Mouse (Mus musculus): ENCODE data around the gene Rdh16f1. TPM values are rescaled to one million over a fixed set of nuclear protein-coding genes. Genes with fewer than 3 reads are reported as not detected.
A peak's percentile ranks its signal among the peaks of the same experiment; 100 is the strongest.
"Not testable (repeated sequence)": the region's sequence is repeated elsewhere in the genome, so short reads cannot be mapped to it uniquely, and the experiment has no call there.

Gene Rdh16f1
- total RNA-seq, 2 experiments from 2014 or later = 0.39 TPM; not detected in 1

GRCm38 (mm10) chr10:127755770-127756468, 3.7 kb upstream of the Rdh16f1 start:
- Histone ChIP-seq H3K4me3 (peak overlapping the region; percentile 3; the same call in 1 of the 2 replicates), H3K27ac (no peak overlapping the region)
- DNase-seq (ENCODE audit: low spot score in 2 of 2) = no peak

DNA sequence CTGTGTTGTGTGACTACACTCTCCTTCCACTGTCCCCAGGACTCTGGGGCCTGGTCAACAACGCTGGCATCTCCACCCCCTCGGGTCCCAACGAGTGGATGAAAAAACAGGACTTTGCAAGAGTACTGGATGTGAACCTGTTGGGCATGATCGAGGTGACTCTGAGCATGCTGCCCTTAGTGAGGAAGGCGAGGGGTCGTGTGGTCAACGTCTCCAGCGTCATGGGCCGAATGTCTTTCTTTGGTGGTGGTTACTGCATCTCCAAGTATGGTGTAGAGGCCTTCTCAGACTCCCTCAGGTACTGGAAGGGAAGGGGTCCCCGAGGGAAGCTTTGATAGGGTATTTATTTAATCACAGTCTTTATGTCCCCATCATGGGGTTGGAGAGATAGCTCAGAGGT, 3.3 kb downstream of the Rdh16f1 start:
- not testable (repeated sequence) for H3K4me3 ChIP-seq, H3K27ac ChIP-seq

More at GRCm38 (mm10) chr10:127755770-127756468, 3.7 kb upstream of the Rdh16f1 start:
- TF ChIP-seq CTCF (conservative IDR thresholded peaks at IDR 0.05) = no peak

DNA sequence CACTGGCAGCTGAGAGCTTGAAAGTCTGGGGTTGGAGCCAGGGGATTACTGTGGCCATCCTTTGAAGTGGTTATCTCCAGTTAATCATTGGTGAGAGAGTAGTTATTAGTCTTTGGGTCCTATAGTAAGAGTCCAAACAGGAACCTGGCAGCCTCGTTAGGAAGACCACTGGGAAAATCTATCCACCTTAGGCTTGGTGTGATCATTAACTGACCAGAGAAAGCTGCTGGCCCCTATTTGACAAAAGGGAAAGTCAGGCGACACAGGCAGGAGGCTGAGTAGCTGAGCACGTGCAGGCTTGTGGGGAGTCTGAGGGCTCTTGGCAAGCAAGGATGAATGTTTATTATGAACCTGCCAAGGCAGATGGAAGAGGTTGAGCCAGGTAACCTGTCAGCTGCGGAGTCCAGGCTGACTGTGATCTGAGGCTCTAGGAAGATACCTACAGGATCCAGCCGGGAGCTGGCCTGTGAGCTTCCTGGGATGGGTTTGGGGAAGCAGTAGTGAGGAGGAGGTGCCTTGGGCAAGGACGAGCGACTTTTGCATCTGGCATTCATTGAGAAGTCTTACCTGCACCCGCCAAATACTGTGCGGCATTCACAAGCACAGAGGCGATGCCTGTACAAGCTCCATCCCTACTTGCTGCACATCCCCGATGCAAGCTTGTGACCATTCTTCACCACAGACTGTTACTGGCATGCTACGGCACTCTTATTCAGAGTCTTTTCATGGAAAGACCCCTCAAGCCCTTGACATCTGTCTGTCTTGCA, 4.5 kb downstream of the Rdh16f1 start:
- no peak overlapping the region for H3K4me3 ChIP-seq
- no peak overlapping the region for H3K27ac ChIP-seq
- TF ChIP-seq CTCF (conservative IDR thresholded peaks at IDR 0.05) = no peak
- no peak for DNase-seq (ENCODE audit: low spot score in 2 of 2)

More for the DNA sequence above, 3.3 kb downstream of the Rdh16f1 start:
- DNase-seq (ENCODE audit: low spot score in 2 of 2) = not testable (repeated sequence)

DNA sequence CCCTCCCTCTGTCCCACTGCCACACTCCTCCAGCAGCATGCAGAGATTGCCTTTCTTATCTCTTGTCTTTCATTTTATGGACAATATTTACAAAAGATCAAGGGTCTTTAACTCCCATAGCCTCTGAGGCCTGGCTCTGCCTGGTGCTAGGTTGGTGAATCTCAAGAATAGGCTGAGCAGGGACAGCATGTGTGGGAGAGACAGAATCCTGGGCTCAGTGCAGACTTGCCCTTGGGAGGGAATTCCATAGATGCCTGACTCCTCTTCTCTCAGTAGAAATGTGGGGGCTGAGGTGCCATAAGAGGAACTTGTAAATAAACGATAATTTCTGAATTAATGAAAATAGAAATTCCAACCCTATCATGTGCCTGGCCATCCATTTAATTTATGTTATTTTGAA, 7.0 kb downstream of the Rdh16f1 start:
- no peak for DNase-seq (ENCODE audit: low spot score in 2 of 2)
- TF ChIP-seq CTCF (conservative IDR thresholded peaks at IDR 0.05) = no peak
- Histone ChIP-seq H3K4me3 (no peak overlapping the region), H3K27ac (no peak overlapping the region)

DNA sequence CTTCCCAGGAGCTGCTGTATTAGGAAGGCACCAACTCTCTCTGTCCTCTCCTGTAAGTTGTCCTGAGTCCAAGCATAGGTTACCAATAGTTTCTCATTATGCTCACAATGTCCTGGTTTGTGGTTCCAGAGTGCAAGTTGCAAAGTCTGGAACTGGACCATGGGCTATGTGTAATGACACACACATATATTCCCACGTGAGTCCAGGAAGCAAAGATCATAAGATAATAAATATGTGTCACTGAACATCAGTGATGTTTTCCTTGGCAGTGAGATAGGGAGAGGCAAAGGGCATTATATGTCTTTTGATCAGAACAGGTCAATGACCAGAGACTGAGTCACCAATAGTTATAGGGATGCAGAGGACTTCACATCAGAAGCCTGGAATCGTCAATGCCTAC, 16.4 kb downstream of the Rdh16f1 start, which contains the start of gene Rdh9:
Gene Rdh9 (plus strand): TSS at position 376 of the 400 bp plus-strand sequence.
- no peak within 1 kb of the TSS for H3K27ac ChIP-seq
- DNase-seq (ENCODE audit: low spot score in 2 of 2) = no peak
- no peak for TF ChIP-seq CTCF (conservative IDR thresholded peaks at IDR 0.05)

DNA sequence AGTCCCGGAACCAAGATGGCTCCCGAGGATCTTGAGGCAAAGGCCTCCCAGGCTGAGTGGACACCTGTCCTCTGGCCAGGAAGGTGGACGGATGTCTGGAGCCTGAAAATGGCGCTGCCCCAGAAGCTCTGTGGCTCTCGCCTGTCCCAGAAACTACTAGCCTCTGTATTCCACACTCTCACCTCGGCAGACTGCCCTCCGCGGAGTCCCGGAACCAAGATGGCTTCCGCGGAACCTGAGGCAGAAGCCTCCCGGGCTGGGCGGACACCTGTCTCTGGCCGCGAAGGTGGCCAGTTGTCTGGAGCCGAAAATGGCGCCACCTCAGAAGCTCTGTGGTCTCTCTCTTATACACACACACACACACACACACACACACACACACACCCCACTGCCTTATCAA, 22.7 kb downstream of the Rdh16f1 start:
- H3K27ac ChIP-seq; DNase-seq (ENCODE audit: low spot score in 2 of 2); H3K4me3 ChIP-seq: not testable (repeated sequence)

More for the DNA sequence above, 16.4 kb downstream of the Rdh16f1 start, which contains the start of gene Rdh9:
- no peak within 1 kb of the TSS for H3K4me3 ChIP-seq

GRCm38 (mm10) chr10:127785411-127785810, 25.8 kb downstream of the Rdh16f1 start:
- not testable (repeated sequence) for H3K27ac ChIP-seq; DNase-seq (ENCODE audit: low spot score in 2 of 2); H3K4me3 ChIP-seq
- peak; percentile 28 for TF ChIP-seq CTCF (conservative IDR thresholded peaks at IDR 0.05)

- no peak for TF ChIP-seq CTCF (conservative IDR thresholded peaks at IDR 0.05)
These were observed 39.7 kb downstream of the Rdh16f1 start for GRCm38 (mm10) chr10:127799295-127799694.

DNA sequence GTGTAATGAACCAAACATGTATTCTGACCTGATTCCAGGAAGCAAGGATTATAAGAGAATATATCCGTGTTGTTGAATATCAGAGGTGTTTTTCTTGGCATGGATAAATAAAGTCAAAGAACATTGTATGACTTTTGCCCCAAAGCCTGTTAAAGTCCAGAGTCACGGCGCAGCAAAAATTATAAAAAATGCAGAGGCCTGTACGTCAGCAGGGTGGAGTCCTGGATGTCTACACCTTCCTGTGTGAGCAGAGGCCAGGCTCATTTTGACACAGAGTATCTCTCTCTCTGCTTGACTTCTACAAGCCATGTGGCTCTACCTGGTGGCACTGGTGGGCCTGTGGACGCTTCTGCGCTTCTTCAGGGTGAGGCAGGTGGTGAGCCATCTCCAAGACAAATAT, 41.3 kb downstream of the Rdh16f1 start, which contains the start of gene Rdh16:
Gene Rdh16 (plus strand): TSS at position 262 of the 400 bp plus-strand sequence.
- no peak for TF ChIP-seq CTCF (conservative IDR thresholded peaks at IDR 0.05)
- no peak within 1 kb of the TSS for H3K27ac ChIP-seq
- DNase-seq (ENCODE audit: low spot score in 2 of 2) = no peak
- H3K4me3 ChIP-seq = no peak within 1 kb of the TSS

More at GRCm38 (mm10) chr10:127799295-127799694, 39.7 kb downstream of the Rdh16f1 start:
- Histone ChIP-seq H3K4me3 (no peak overlapping the region), H3K27ac (no peak overlapping the region)
- DNase-seq (ENCODE audit: low spot score in 2 of 2) = no peak

- H3K4me3 ChIP-seq = no peak overlapping the region
- TF ChIP-seq CTCF (conservative IDR thresholded peaks at IDR 0.05) = no peak
- no peak overlapping the region for H3K27ac ChIP-seq
- DNase-seq (ENCODE audit: low spot score in 2 of 2) = no peak
These were observed 42.0 kb downstream of the Rdh16f1 start for GRCm38 (mm10) chr10:127801612-127802011.

DNA sequence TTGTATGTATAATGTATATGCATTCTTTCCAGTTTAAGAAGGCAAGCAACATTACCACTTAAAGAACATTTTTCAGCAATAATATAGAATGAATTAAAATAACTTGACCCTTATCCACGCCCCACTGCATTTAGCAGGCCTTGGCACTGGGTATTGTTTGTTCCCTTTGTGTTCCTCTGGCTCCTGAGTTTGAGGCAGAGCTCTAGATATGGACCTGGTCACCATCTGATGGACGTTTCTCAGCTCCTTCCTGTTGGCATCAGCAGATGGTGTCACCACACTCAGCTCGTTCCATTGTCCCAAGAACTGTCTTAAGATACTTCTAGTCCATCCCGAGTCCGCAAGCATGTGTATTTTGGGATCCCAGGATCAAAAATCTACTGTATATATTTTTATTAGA, 42.6 kb downstream of the Rdh16f1 start:
- Histone ChIP-seq H3K27ac (no peak overlapping the region), H3K4me3 (no peak overlapping the region)
- DNase-seq (ENCODE audit: low spot score in 2 of 2) = no peak
- no peak for TF ChIP-seq CTCF (conservative IDR thresholded peaks at IDR 0.05)

DNA sequence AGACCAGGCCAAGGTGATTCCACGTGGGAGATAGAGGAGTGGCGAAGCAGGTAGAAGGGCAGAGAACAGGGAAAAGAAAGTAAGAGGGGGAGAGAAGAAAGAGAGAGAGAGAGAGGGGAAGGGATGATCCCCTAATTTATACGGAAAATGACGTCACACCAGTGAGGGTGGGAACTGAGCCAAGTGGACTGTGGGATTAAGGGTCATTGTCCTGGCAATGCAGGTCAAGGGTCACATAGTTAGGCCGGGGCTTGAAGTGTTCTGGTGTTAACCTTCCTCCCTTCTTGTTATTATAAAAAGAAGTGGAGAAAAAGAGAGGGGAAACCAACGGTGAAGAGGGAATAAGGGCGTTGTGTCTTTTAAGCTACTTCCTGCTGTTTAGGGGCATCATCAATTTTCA, 44.8 kb downstream of the Rdh16f1 start:
- TF ChIP-seq CTCF (conservative IDR thresholded peaks at IDR 0.05) = no peak

GRCm38 (mm10) chr10:127815888-127816287, 56.3 kb downstream of the Rdh16f1 start:
- no peak overlapping the region for H3K27ac ChIP-seq
- H3K4me3 ChIP-seq = no peak overlapping the region
- TF ChIP-seq CTCF (conservative IDR thresholded peaks at IDR 0.05) = no peak
- DNase-seq (ENCODE audit: low spot score in 2 of 2) = no peak

More for the DNA sequence above, 44.8 kb downstream of the Rdh16f1 start:
- Histone ChIP-seq H3K27ac (no peak overlapping the region), H3K4me3 (no peak overlapping the region)
- no peak for DNase-seq (ENCODE audit: low spot score in 2 of 2)

DNA sequence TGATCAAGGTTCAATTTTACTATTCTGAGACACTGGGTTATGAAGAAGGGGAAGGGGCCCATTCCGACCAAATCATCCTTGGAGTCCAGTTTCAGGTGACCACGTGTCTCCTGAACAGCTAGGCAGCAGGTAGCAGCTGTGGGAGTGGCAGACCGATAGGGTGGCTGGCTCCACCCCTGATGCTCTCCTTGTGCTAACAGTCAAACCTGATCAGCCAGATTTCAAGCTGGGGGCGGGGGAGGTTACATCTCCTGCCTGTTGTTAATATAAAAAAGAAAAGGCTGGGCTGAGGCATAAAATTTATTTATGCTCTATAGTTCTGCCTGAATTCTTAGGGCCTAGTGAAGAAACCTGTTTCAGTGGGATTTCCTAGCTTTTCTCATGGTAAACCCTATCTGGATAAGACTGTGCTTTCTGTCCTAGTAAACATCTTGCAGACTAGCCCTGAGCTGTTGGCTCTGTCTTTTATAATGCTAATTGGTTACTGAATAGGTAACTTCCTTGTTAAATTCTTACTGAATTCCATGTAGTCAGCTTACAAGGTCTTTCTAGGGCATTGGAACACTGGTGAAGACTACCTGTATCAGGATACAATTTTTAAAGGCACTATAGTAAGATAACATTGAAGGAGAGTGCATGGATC, 57.8 kb downstream of the Rdh16f1 start:
- not testable (repeated sequence) for DNase-seq (ENCODE audit: low spot score in 2 of 2); H3K4me3 ChIP-seq; H3K27ac ChIP-seq

DNA sequence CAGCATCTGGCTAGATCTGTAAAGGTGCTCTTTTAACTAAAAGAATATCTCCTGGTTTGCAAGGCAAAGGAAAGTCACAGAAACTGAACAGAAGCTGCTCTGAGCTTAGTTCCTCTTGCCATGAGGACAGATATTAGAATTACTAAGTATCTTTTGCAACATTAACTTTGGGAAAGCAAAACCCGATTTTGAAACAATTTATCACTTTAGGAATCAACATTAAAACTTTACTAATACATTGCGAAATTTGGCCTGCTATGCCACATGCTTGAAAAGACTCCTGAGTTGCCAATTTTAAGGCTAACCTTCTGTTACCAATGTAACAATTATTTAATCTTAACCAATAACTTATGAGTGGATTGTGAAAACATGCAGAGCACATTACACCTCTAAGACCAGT, 62.2 kb downstream of the Rdh16f1 start:
- H3K4me3 ChIP-seq; H3K27ac ChIP-seq; DNase-seq (ENCODE audit: low spot score in 2 of 2): not testable (repeated sequence)
